Mouse (Mus musculus): ENCODE measurements around the gene Clec2g.

GRCm38 (mm10) chr6:128968463-128968862, 34.3 kb downstream of the Clec2g start:
- TF ChIP-seq CTCF (IDR thresholded peaks at IDR 0.05; ENCODE audit: control insufficient read depth, insufficient read depth, insufficient replicate concordance, low read depth, low read length) = no peak
- no peak for TF ChIP-seq POLR2A (IDR thresholded peaks at IDR 0.05; ENCODE audit: control insufficient read depth, low read depth, low read length)

Data from testis, adult 2 months (tissue).